Mouse (Mus musculus) CH12.LX (cell line): ENCODE measurements around the gene Agpat3.

Experiments used
- CHD1 ChIP-seq: IDR thresholded peaks from 2 replicates; pipeline ENCODE4 v1.6.1; 2012; ENCODE audit warnings: low read depth, low read length, improper control_type of control experiment, inconsistent platforms
- CHD2 ChIP-seq: IDR thresholded peaks from 2 replicates; pipeline ENCODE4 v1.6.1; 2011; ENCODE audit warnings: low read length, improper control_type of control experiment
- CTCF ChIP-seq, 2 experiments: IDR thresholded peaks in 1 of 2; conservative IDR thresholded peaks in 1 of 2; 2 replicates each; pipeline ENCODE4 v1.5.1; 2011 to 2012; ENCODE audit warnings: low read depth in 2 of 2, low read length in 2 of 2, improper control_type of control experiment in 1 of 2, inconsistent platforms in 1 of 2, mild to moderate bottlenecking in 1 of 2, moderate library complexity in 1 of 2
- E2F4 ChIP-seq: IDR thresholded peaks from 2 replicates; pipeline ENCODE4 v1.6.1; 2011; ENCODE audit warnings: low read depth, low read length, improper control_type of control experiment; ENCODE audit not compliant: insufficient replicate concordance
- ETS1 ChIP-seq: conservative IDR thresholded peaks from 2 replicates; pipeline ENCODE4 v1.6.1; 2012; ENCODE audit warnings: low read depth, mild to moderate bottlenecking, inconsistent platforms, low read length, improper control_type of control experiment, moderate library complexity
- HCFC1 ChIP-seq: IDR thresholded peaks from 2 replicates; pipeline ENCODE4 v1.6.1; 2012; ENCODE audit warnings: low read depth, mild to moderate bottlenecking, inconsistent platforms, low read length, improper control_type of control experiment
- JUND ChIP-seq: conservative IDR thresholded peaks from 2 replicates; pipeline ENCODE4 v1.6.1; 2011; ENCODE audit warnings: low read depth, low read length, improper control_type of control experiment
- KAT2A ChIP-seq: IDR thresholded peaks from 2 replicates; pipeline ENCODE4 v1.6.1; 2012; ENCODE audit warnings: low read length, improper control_type of control experiment, inconsistent platforms; ENCODE audit not compliant: insufficient replicate concordance
- MAX ChIP-seq: IDR thresholded peaks from 2 replicates; pipeline ENCODE4 v1.6.1; 2011; ENCODE audit warnings: low read length, improper control_type of control experiment
- POLR2A ChIP-seq: IDR thresholded peaks from 2 replicates; pipeline ENCODE4 v1.6.1; 2011; ENCODE audit warnings: low read depth, mild to moderate bottlenecking, improper control_type of control experiment, low read length
- SIN3A ChIP-seq: IDR thresholded peaks from 2 replicates; pipeline ENCODE4 v1.6.1; 2012; ENCODE audit warnings: low read length, improper control_type of control experiment, inconsistent platforms
- TBP ChIP-seq: conservative IDR thresholded peaks from 2 replicates; pipeline ENCODE4 v1.6.1; 2011; ENCODE audit warnings: low read depth, low read length, improper control_type of control experiment
- USF1 ChIP-seq: IDR thresholded peaks from 2 replicates; pipeline ENCODE4 v1.6.1; 2014; ENCODE audit warnings: low read depth, mild to moderate bottlenecking, inconsistent platforms, low read length, improper control_type of control experiment

DNA sequence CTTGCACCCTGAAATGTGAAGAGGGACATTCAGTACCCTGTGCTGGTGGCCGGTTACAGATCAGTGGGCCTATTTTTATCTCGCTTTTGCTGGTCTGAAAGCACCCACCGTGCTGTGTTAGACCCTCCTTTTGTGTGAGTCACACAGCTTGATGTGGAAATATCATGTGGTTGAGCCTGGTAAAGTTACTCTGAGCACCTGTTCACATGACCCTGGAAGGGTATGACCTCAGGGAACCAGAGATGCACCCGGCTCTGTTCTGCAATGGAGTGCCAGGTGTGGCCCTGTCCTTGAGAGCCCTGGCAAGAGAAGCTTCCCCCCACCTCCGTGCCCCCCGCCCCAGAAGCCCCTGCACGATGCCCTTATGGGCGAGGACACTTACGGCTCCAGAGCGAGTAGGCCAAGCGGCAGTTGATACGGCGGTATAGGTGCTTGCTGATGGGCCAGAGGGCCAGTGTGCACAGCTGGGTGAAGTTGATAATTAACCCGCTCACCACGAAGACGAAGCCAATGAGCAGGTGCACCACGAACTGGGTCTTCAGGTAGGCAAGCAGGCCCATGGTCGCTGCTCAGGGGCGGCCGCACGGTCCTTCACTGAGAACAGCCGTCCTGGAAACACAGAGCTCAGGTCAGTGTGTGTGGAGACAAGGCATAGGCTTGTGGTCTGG lies 64.7 kb downstream of the Agpat3 start:
- TF ChIP-seq ETS1 (no peak), POLR2A (no peak), TBP (no peak), E2F4 (no peak), KAT2A (no peak), HCFC1 (no peak), CTCF (conservative IDR thresholded peaks at IDR 0.05 in 1 of 2, IDR thresholded peaks at IDR 0.05 in 1 of 2; ENCODE audit: low read depth in 2 of 2, low read length in 2 of 2) (no peak), CHD2 (no peak), SIN3A (no peak), JUND (no peak), USF1 (no peak), CHD1 (no peak), MAX (no peak)
